Mouse (Mus musculus) liver, postnatal 0 days (tissue): ENCODE measurements at regions not wholly inside any gene's neighbourhood (a gene's known extent, or its start where the extent isn't known, plus 50 kb on each side); places are given as distances from the start of the nearest gene placed in this dataset.
A peak's percentile ranks its signal among the peaks of the same experiment; 100 is the strongest.

ENCODE experiments used
- ATAC-seq: fragments of 200-750 bp; cut with Nextera tagmentation; 2 replicates; pipeline ENCODE4 v1.8.0; 2017; ENCODE audit warnings: mild to moderate bottlenecking, moderate library complexity
- DNase-seq: peaks from one replicate; pipeline ENCODE4 v3.0.0-alpha.2; 2016
- H3K27ac ChIP-seq: fragments of 300-500 bp; sonication (generic); 2 replicates; pipeline ENCODE4 v1.5.1; 2014; ENCODE audit warnings: antibody characterized with exemption, moderate library complexity, mild to moderate bottlenecking, low read depth
- H3K27me3 ChIP-seq: fragments of 300-500 bp; sonication (generic); 2 replicates; pipeline ENCODE4 v1.6.1; 2014; ENCODE audit warnings: low read length, control low read depth, mixed read lengths; ENCODE audit not compliant: insufficient read depth
- H3K36me3 ChIP-seq: fragments of 300-500 bp; sonication (generic); replicated peaks from 2 replicates; pipeline ENCODE4 v1.6.1; 2014; ENCODE audit warnings: mild to moderate bottlenecking, control low read depth, low read length, moderate library complexity, mixed read lengths; ENCODE audit not compliant: insufficient read depth
- H3K4me1 ChIP-seq: fragments of 300-500 bp; sonication (generic); 2 replicates; pipeline ENCODE4 v1.6.1; 2014; ENCODE audit warnings: antibody characterized with exemption, mild to moderate bottlenecking, control low read depth; ENCODE audit not compliant: insufficient read depth
- H3K4me2 ChIP-seq: fragments of 300-500 bp; sonication (generic); 2 replicates; pipeline ENCODE4 v1.6.1; 2014; ENCODE audit warnings: low read depth, mild to moderate bottlenecking, low read length, moderate library complexity, mixed read lengths
- H3K4me3 ChIP-seq: fragments of 300-500 bp; sonication (generic); 2 replicates; pipeline ENCODE4 v1.5.1; 2014; ENCODE audit warnings: low read depth, low read length
- H3K9ac ChIP-seq: fragments of 300-500 bp; sonication (generic); replicated peaks from 2 replicates; pipeline ENCODE4 v1.6.1; 2014; ENCODE audit warnings: mild to moderate bottlenecking, moderate library complexity
- H3K9me3 ChIP-seq: fragments of 300-500 bp; sonication (generic); 2 replicates; pipeline ENCODE4 v1.6.1; 2016; ENCODE audit warnings: mild to moderate bottlenecking, control low read depth, low read length, mixed read lengths
- CTCF ChIP-seq: sonication (generic); IDR thresholded peaks from 2 replicates; pipeline ENCODE4 v1.5.1; 2016; ENCODE audit warnings: antibody characterized with exemption, low read depth
- EP300 ChIP-seq: IDR thresholded peaks from 2 replicates; pipeline ENCODE4 v1.6.1; 2016; ENCODE audit warnings: antibody characterized with exemption, low read depth, mild to moderate bottlenecking
- WGBS: fragments of 180-500 bp; shearing (Covaris S2); extraction: QIAGEN DNeasy Blood & Tissue Kit; methylation state at CpG from one replicate; pipeline ENCODE4 v1.1.7; 2014; ENCODE audit not compliant: insufficient replicate concordance; 5-methylcytosine and 5-hydroxymethylcytosine counted together

DNA sequence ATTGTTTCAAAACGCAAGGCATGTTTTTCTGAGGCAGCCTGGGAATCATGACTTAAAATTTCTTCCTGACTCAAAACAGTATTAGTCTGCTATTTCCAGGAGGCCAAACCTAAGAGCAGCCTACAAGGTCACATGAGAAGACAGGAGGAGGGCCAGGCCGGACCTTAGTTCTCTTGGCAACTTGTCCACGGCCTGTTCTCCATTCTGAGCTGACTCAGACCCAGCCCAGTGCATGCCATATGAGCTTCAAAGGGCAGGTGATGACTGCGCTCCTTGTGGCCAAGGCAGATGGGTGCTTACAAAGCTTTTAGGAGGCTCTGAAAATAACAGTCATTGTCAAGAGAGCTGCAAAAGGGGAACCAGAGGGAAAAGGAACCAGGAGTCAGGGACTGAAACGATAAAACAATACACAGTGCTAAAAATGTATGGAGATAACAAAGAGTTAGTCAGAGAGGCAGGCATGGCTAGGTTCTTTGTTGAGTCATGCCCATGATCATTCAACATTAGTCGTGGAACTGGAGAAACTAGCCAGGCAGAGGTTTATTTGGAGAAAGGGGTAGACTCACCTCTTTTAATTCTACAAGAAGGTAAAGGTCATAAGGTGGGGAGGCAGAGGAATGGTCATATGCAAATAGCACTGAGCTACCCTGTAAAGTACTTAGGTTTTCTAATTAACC lies 525.8 kb downstream of the Ppargc1a start:
- TF ChIP-seq CTCF = no peak
- no peak for TF ChIP-seq EP300
- Histone ChIP-seq H3K9me3 (no peaks in the 10 kb centered on the region), H3K4me3 (no peak overlapping the region), H3K4me1 (no peaks in the 10 kb centered on the region), H3K4me2 (no peak overlapping the region), H3K27ac (no peak overlapping the region), H3K9ac (no peak overlapping the region), H3K36me3 (no peaks in the 10 kb centered on the region), H3K27me3 (no peaks in the 10 kb centered on the region)
- ATAC-seq = no peak
- peak; percentile 16 for DNase-seq
- 76% methylated on average over 6 of the region's 6 CpGs for WGBS

DNA sequence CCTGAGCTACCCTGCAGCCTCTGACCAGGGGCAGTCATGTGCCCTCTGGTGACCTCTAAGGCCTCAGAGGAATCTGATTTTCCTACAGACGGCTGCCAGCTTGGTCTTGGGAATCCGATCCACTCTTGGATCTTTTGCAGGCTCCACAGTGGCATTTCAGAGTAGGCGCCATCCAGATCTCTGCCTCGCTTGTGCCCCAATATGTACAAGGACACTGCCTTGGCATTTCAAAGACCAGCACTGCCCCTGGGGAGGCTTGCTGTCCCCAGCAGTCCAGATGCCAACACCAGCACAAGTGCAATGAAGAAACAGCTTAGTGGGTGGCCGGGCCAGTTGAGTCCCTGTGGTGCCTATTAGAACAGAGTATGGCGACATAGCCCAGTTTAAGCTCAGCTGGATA lies 526.6 kb downstream of the Ppargc1a start:
- no peak overlapping the region for H3K4me3 ChIP-seq
- H3K27ac ChIP-seq = peak overlapping the region; percentile 74
- H3K4me1 ChIP-seq = no peaks in the 10 kb centered on the region
- no peaks in the 10 kb centered on the region for H3K9me3 ChIP-seq
- DNase-seq = peak; percentile 15
- no peak overlapping the region for H3K9ac ChIP-seq
- no peak for ATAC-seq
- no peak for TF ChIP-seq EP300
- no peak for TF ChIP-seq CTCF
- H3K4me2 ChIP-seq = no peak overlapping the region
- H3K27me3 ChIP-seq = no peaks in the 10 kb centered on the region
- 83% methylated on average over 6 of the region's 6 CpGs for WGBS
- no peaks in the 10 kb centered on the region for H3K36me3 ChIP-seq

DNA sequence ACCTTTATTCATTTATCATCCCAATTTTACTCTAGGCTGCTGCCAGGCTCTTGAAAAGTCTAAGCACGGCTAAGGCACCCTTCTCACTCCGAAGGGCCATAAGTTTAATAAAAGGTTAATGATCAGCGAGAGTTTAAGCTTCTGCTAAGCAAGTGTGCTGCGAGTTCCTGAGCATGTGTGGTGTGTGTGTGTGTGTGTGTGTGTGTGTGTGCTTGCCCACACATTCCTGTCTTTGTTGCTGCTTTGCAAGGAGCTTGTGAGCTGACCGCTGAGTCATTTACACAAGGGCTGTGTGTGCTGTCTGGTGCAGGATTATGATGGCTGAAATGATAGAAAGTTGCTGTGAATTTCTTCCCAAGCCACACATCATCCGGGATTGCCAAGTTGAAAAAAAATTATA lies 527.1 kb downstream of the Ppargc1a start:
- 0 out of 2 replicates have a peak overlapping the region, but pooled peaks have one; percentile 30 for H3K9ac ChIP-seq
- TF ChIP-seq EP300 (no peak), CTCF (no peak)
- H3K36me3 ChIP-seq = no peaks in the 10 kb centered on the region
- 66% methylated on average over 6 of the region's 6 CpGs for WGBS
- ATAC-seq = no peak
- no peaks in the 10 kb centered on the region for H3K27me3 ChIP-seq
- H3K27ac ChIP-seq = peak overlapping the region; percentile 74
- DNase-seq = peak; percentile 16
- H3K4me2 ChIP-seq = no peak overlapping the region
- no peaks in the 10 kb centered on the region for H3K9me3 ChIP-seq
- no peak overlapping the region for H3K4me3 ChIP-seq
- H3K4me1 ChIP-seq = no peaks in the 10 kb centered on the region

DNA sequence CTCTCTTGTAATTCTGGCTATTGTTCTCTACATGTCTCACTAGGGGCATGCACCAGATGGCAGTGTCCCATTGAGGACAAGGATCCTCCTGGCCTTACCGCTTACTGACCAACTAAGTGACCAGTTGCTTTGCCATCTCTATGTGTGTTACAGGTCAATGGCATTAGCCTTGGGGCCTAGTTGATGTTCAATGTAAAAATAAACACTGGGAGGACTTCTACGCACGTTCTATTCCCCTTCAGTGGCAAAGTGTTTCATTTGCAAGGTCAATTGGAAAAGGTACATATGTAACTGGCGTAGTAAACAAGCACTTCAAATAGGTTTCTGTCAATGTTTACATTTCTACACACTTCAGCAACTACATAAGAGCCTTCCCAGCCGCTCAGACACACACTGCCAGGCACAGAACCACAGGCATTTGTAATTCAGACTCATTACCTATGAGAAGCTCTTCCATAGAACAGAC lies 527.8 kb downstream of the Ppargc1a start:
- Histone ChIP-seq H3K9ac (no peak overlapping the region), H3K4me3 (no peak overlapping the region), H3K36me3 (no peaks in the 10 kb centered on the region), H3K4me1 (no peaks in the 10 kb centered on the region), H3K27me3 (no peaks in the 10 kb centered on the region), H3K27ac (peak overlapping the region; percentile 74; the same call in 1 of the 2 replicates), H3K9me3 (no peaks in the 10 kb centered on the region), H3K4me2 (no peak overlapping the region)
- WGBS = 45% methylated on average over 5 of the region's 5 CpGs
- ATAC-seq (peak; percentile 95), DNase-seq (peak; percentile 61)
- TF ChIP-seq CTCF (peak; percentile 74), EP300 (peak; percentile 97)

DNA sequence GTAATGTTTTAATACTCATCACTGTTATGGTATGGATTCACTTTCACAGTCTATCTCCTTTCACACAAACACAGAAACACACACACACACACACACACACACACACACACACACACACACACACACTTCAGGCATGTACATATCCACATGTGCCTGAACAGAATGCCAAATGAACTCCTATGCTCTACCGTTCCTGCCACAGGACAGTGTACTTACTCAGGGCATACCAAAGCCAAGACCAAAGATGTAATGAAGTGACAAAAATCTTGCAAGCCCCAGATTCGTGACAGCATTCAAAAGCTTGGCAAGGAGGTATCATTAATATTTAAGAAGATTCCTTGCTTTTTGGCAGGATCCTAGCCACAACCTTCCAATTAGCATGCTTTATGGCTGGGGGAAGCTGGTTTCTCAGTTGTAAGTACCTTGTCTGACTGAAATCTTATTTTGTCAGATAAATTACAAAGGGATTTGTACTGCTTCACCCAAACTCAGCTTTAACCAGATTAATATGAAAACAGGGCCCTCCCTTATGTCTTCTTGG lies 531.0 kb downstream of the Ppargc1a start:
- DNase-seq (no peak), ATAC-seq (no peak)
- 67% methylated on average over 2 of the region's 2 CpGs for WGBS
- Histone ChIP-seq H3K9me3 (no peaks in the 10 kb centered on the region), H3K4me3 (no peak overlapping the region), H3K4me1 (no peaks in the 10 kb centered on the region), H3K27me3 (no peaks in the 10 kb centered on the region), H3K9ac (no peak overlapping the region), H3K27ac (no peak overlapping the region), H3K36me3 (no peaks in the 10 kb centered on the region), H3K4me2 (no peak overlapping the region)
- TF ChIP-seq CTCF (no peak), EP300 (no peak)

DNA sequence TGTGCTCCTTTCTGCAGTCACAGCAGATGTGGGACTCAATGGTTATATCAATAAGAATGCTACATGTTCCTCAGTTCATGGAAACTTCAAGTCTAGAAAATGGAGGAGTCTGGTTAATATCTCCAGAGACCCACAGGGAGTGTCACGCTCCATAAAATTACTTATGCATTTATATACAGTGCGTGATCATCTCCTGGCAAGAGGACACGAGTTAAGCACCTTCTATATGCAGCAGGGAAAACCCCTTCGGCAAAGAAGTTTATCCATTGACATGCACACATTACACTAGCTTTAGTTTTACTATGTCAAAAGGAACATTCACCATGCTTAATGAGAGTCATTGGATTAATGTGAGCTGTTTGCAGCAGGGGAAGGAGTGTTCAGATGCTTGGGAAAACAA lies 538.6 kb downstream of the Ppargc1a start:
- H3K4me3 ChIP-seq = no peak overlapping the region

More for the DNA sequence above, 538.6 kb downstream of the Ppargc1a start:
- Histone ChIP-seq H3K9me3 (no peaks in the 10 kb centered on the region), H3K27ac (no peak overlapping the region), H3K4me1 (no peaks in the 10 kb centered on the region), H3K36me3 (no peaks in the 10 kb centered on the region), H3K27me3 (no peaks in the 10 kb centered on the region), H3K9ac (no peak overlapping the region), H3K4me2 (no peak overlapping the region)
- 76% methylated on average over 4 of the region's 4 CpGs for WGBS
- TF ChIP-seq CTCF = no peak
- no peak for TF ChIP-seq EP300
- ATAC-seq (no peak), DNase-seq (no peak)
